17 mouse cellular contexts compared by ENCODE assay signal in genomic region chr3:69049011-69049410, GRCm38 (mm10). TPM values are rescaled to one million over a fixed set of nuclear protein-coding genes. Genes with fewer than 3 reads are reported as not detected.
A peak's percentile ranks its signal among the peaks of the same experiment; 100 is the strongest.
DNase-seq lines count a peak whose midpoint lies in the region.
"Had no signal": no experiment of that assay in that cellular context is flagged by ENCODE, and none has a peak within 500 bp of the region (broad histone marks: within the 10 kb centered on the region; RNA-seq: fewer than 3 reads in every experiment).

No protein-coding gene starts in this region.

- peak; percentile 52 for DNase-seq in layer of hippocampus, adult 11-12 months (ENCODE audit: low spot score)
- DNase-seq in layer of hippocampus, postnatal 36 days: no peak
- DNase-seq in layer of hippocampus, adult 9-11 months: peak; percentile 77
- no peak for DNase-seq in layer of hippocampus, postnatal 10 days (ENCODE audit: low spot score in 2 of 2)
- peak; percentile 39 for DNase-seq in right cerebral cortex, adult 18-20 months
- DNase-seq in right cerebral cortex, postnatal 25 days: no peak
- peak; percentile 76 for DNase-seq in telencephalon, adult 2 months (ENCODE audit: low read depth, low spot score)
- no peak for DNase-seq in adrenal gland, postnatal 25 days
- DNase-seq: adrenal gland, adult 2 months; adrenal gland, postnatal 14 days; cerebellum, adult 18-20 months; cerebellum, postnatal 10 days; gastrocnemius, postnatal 10 days; gastrocnemius, postnatal 36 days; heart, adult 2 months; heart, postnatal 14 days; heart, postnatal 4 days had no signal

RNA-seq across cellular contexts. Expression of gene Trim59, which starts 4.5 kb away (rescaled TPM):
- total RNA-seq in layer of hippocampus, postnatal 36 days (2021): 10 to 100 TPM; 11.6 to 14.3 TPM
- total RNA-seq in layer of hippocampus, postnatal 10 days (2021): 1 to 10 TPM; 8.6 to 8.7 TPM
- total RNA-seq in adrenal gland, postnatal 25 days (2021): 12.6 and 14.0 TPM in 2 replicates

RNA-seq across cellular contexts. Expression of gene Smc4, which starts 44.5 kb away (rescaled TPM):
- 1 to 10 TPM; 6.9 to 7.5 TPM for total RNA-seq in layer of hippocampus, postnatal 36 days (2021)
- total RNA-seq in layer of hippocampus, postnatal 10 days (2021): 10 to 100 TPM; 14.7 to 15.5 TPM
- total RNA-seq in adrenal gland, postnatal 25 days (2021): 42.7 and 48.5 TPM in 2 replicates

RNA-seq across cellular contexts. Expression of gene Ift80, which starts 44.6 kb away (rescaled TPM):
- 10 to 100 TPM; 26.0 to 28.4 TPM for total RNA-seq in layer of hippocampus, postnatal 36 days (2021)
- 10 to 100 TPM; 13.4 to 22.5 TPM for total RNA-seq in layer of hippocampus, postnatal 10 days (2021)
- total RNA-seq in adrenal gland, postnatal 25 days (2021): 17.3 and 25.4 TPM in 2 replicates

Comparison
In these comparisons a context has a peak if more than half of its experiments do, and no peak if none do; other contexts are left out.
1. DNase-seq: peak in layer of hippocampus, adult 11-12 months (single experiment), layer of hippocampus, adult 9-11 months (single experiment), right cerebral cortex, adult 18-20 months (single experiment) and telencephalon, adult 2 months (single experiment); none in layer of hippocampus, postnatal 36 days (0 of 2), layer of hippocampus, postnatal 10 days (0 of 2), right cerebral cortex, postnatal 25 days (single experiment) and adrenal gland, postnatal 25 days (single experiment).